Mouse (Mus musculus): Measurements from ENCODE around the gene Tarm1.
A peak's percentile ranks its signal among the peaks of the same experiment; 100 is the strongest.

The Tarm1 gene

DNA sequence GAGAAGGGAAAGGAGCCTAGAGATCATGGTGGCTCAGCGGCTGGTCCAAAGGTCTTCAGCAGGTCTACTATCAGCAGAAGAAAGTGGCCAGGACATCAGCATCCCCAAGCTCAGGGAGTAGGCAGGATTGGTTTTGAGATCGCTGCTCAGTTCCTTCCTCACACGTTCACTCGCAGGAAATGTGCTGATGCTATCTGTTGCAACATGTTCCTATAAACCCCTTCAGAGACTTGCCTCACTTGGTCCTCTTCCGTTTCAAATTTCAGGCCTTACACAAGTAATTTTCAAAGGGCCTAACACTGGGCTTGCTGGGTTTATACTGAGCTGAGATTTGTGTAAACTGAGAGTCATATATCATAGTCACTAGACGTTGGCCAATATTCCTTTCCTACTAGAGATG is at the start of gene Tarm1:
Tarm1 (minus strand) TSS at position 186 of the 400 bp plus-strand sequence.
- DNase-seq (ENCODE audit: low spot score in 2 of 2), result no peak

DNA sequence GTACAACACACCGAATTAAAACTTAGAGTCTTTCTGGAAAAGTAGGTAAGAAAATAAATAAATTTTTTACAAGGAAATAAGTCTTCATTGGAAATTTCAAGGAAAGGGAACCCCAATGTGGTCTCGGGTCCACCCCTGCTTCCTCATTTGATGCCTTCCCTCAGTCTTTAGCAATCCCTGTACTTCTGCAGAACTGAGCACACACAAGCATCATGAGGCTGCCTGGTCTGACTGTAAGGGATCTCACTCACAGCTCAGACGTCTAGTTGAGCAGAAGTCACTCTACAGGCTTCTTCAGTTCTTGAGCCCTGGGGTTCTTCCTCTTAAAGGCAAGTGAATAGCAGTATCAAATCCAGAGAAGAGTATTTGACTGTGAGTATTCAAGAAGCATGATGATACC is 3.5 kb upstream of the Tarm1 start:
- no peak for DNase-seq (ENCODE audit: low spot score in 2 of 2)

GRCm38 (mm10) chr7:3500406-3500805 is 2.0 kb downstream of the Tarm1 start:
- no peak for DNase-seq (ENCODE audit: low spot score in 2 of 2)

- DNase-seq (ENCODE audit: low spot score in 2 of 2), result no peak
Measured at GRCm38 (mm10) chr7:3481948-3482608, 20.3 kb downstream of the Tarm1 start.

DNA sequence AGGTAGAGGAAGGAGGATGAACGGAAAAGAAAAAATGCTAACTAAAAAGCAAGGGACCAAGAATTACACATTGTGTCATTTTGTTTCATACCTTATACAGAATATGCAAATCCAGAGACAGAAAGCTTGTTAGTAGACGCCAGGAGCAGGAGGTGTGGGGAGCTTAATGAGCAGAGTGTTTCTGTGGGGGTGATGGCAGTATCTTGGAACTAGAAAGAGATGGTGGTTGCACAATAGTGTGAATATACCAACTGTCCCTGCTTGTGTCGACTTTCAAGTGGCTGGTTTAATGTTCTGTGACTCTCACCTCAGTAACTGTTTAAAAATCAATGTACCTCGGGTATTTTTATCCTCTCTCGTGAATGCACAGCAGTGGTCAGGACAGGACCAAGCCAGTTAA is 25.7 kb downstream of the Tarm1 start:
- DNase-seq (ENCODE audit: low spot score in 2 of 2), result no peak

- DNase-seq (ENCODE audit: low spot score in 2 of 2), result no peak
Measured at GRCm38 (mm10) chr7:3474291-3475080, 27.9 kb downstream of the Tarm1 start.

DNA sequence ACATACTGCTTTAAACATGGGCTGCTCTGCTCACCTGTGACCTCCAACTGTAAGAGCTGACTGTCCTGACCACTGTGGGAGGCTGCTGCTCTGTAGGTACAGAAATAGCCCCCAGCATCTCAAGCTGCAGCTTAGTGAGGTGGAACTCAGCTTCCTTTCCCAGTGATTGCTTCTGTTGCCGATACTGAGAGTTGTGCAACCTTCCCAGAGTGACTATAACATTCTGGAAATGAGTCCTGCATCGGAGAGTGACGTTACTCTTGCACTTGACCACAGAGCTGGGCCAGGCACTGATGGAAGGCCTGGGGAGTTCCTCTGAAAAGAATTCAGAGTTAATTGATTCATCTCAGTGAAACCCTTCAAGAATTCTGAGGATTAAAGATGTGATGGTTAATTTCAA is 29.6 kb downstream of the Tarm1 start:
- no peak for DNase-seq (ENCODE audit: low spot score in 2 of 2)

GRCm38 (mm10) chr7:3468614-3469013 is 33.8 kb downstream of the Tarm1 start:
- no peak for DNase-seq (ENCODE audit: low spot score in 2 of 2)

- no peak for DNase-seq (ENCODE audit: low spot score in 2 of 2)
Measured at GRCm38 (mm10) chr7:3463306-3463705, 39.1 kb downstream of the Tarm1 start.

DNA sequence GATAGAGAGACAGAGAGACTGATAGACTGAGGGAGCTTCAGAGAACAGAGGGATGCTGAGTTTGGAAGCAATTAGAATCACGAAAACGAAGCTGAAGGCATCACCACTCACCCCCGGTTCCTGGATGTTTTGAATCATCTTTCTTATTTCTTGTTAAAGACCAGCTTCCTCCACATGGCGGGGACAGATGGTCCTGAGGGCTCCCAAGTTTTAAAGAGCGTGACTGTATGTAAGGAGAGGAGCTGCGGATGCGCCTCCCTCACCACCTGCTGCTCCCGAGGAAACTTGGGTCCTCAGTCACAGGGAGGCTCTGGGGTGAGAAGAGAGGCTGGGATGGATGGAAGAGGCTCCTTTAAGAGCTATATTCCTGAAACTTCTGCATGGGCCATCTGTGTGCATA is 42.2 kb downstream of the Tarm1 start:
- DNase-seq (ENCODE audit: low spot score in 2 of 2), result no peak

DNA sequence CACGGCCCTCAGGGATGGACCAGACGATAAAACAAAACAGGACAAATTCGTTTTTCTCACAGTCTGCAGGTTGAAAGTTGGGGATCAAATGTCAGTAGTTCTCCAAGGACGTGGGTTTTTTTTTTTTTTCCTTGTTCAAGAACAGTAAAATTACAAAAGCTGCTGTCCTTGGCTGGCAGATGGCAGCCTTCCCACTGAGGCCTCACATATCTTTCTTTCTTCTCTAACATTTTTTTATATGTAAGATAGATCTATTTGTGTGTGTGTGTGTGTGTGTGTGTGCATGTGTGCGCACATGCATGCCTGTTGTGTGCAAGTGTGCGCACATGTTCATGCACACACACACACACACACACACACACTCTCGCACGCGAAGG is 44.6 kb downstream of the Tarm1 start:
- no peak for DNase-seq (ENCODE audit: low spot score in 2 of 2)

DNA sequence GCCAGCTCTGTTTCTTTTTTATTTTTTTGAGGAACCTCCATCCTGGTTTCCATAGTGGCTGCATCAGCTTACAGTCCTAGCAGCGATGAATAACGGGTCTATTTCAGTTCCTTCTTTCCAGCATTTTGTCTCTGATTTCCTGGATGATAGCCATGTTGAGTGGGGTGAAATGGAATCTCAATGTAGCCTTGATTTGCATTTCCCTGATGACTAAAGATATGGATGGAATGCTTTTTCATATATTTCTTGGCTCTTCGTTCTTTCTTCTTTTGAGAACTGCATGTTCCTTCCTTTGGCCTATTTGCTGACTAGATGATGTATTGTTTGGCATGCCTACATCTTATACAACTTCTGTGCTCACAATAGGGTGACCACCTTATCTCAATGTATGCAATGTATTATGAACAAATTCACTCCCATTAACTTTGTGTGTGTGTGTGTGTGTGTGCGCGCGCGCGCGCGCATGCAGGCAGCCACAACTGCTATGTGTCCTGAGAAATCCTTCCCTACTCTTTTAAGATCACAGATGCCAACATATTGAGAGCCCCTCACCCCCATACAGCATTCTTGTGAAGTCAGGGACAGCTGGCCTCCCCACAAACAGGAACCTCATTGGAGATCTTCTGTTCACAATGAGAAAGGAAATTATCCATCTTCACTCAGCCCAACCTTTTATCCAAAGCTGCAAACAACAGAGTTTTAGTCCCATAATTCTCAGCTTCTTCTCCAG is 45.1 kb downstream of the Tarm1 start:
- DNase-seq (ENCODE audit: low spot score in 2 of 2), result no peak

GRCm38 (mm10) chr7:3453486-3454183 is 48.8 kb downstream of the Tarm1 start:
- DNase-seq (ENCODE audit: low spot score in 2 of 2), result no peak

GRCm38 (mm10) chr7:3452821-3453485 is 49.5 kb downstream of the Tarm1 start:
- no peak for DNase-seq (ENCODE audit: low spot score in 2 of 2)

DNA sequence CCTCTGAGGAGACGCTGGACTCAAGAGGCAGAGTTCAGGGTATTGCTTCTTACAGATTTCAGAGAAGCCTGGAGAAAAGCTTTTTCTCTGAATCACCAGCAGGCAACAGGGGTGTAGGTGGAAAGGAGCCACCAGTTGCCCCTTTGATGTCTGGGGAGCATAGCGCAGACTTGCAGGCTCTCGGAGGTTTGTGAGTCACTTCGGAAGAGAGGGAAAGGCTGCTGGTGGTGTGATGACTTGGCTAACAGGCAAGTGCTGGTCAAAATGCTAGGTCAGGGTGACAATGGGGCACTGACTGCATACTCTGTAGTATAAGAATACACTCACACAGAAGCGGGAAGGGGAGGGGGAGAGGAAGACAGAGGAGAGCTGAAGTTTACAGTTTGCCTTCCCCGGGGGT is 51.3 kb downstream of the Tarm1 start:
- no peak for DNase-seq (ENCODE audit: low spot score in 2 of 2)

GRCm38 (mm10) chr7:3450671-3451070 is 51.8 kb downstream of the Tarm1 start:
- no peak for DNase-seq (ENCODE audit: low spot score in 2 of 2)

DNA sequence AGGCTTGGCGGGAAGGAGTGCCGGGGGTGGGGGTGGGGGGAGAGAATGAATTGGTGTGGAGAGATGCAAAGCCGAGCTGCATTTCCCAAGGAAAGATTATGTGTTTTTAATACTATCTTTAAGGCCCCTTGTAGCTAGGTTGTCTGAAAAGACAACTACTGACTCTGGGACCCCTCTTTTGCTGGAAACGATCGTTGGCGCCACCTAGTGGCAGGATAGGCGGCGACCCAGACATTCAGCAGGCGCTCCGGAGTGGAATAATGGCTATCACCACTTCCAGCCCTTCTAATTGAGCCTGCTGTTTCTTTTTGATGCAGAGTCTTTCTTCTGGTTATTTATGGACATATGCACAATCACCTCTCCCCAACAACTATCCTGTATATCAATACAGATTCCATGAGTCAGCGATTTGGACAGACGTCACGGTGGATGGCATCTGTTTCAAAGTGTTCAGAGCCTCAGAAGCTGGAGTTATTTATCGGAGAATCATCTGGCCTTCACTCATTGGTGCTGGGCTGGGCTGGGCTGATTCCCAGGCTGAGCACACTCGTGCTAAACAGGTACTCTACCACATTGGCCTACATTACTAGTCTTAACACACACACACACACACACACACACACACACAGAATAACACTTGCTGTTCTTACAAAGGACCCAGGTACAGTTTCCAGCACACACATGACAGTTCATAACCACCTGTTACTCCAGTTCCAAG is 53.5 kb downstream of the Tarm1 start:
- DNase-seq (ENCODE audit: low spot score in 2 of 2), result peak; percentile 37 to 62

DNA sequence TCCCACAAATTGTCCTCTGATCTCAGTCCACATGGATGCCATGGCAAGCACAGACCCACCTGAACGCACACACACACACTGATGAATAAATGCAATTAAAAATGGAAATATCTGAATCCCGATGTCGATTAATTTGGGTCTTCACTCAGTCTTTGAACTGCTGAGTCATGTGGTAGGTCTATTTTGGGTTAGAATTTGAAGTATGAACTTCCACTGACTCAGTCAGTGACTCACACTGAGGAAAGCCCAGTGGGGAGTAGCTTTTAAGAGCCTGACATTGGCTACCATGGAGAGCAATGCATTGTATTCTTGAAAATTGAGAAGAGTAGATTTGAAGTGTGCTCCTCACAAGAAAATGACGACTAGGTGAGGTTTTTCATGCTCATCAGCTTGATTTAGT is 55.4 kb downstream of the Tarm1 start:
- DNase-seq (ENCODE audit: low spot score in 2 of 2), result no peak

GRCm38 (mm10) chr7:3446584-3446983 is 55.8 kb downstream of the Tarm1 start:
- DNase-seq (ENCODE audit: low spot score in 2 of 2), result no peak

GRCm38 (mm10) chr7:3444678-3445077 is 57.7 kb downstream of the Tarm1 start:
- no peak for DNase-seq (ENCODE audit: low spot score in 2 of 2)

All from spleen, postnatal 14 days (tissue).